Mouse (Mus musculus) gonadal fat pad, adult 2 months (tissue): ENCODE measurements around the gene Cd80. TPM values are rescaled to one million over a fixed set of nuclear protein-coding genes. Genes with fewer than 3 reads are reported as not detected.
"Not testable (repeated sequence)": the region's sequence is repeated elsewhere in the genome, so short reads cannot be mapped to it uniquely, and the experiment has no call there.

Source experiments
- DNase-seq: peaks from one replicate; pipeline ENCODE4 v3.0.0-alpha.2; 2012; ENCODE audit warnings: low read depth
- polyA plus RNA-seq: library from polyadenylated mRNA; depleted of rRNA; stranded (reverse); fragments of >200 nt; gene quantifications from 2 replicates; pipeline ENCODE4 v1.2.3, GENCODE M21; 2012

Cd80 gene
- polyA plus RNA-seq, 1 experiment, result 1.1 TPM

DNA sequence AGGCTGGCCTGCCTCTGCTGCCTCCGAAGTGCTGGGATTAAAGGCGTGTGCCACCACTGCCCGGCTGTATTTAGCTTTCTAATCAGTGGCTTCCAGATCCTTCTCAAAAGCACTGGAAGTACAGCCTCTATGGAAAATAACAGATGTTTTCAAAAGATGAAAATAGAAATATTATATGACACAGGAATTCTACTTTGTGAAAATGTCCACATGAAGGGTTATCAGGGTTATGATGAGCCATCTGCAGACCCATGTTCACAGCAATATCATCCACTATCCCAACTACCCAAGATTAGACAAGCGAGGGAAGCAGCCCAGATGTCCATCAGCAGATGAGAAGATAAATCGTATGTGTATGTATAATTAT, 17.1 kb downstream of the Cd80 start:
- DNase-seq, result no peak

DNA sequence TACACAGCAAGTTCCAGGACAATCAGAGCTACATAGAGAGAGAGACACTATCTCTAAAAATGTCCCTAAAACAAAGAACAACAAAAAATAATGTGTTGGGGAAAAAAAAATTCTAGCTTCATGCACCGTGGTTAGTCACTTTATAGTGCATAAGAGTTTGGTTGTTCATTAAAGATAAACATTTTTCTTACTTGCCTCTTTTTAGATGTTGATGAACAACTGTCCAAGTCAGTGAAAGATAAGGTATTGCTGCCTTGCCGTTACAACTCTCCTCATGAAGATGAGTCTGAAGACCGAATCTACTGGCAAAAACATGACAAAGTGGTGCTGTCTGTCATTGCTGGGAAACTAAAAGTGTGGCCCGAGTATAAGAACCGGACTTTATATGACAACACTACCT, 18.3 kb downstream of the Cd80 start:
- DNase-seq, result no peak

DNA sequence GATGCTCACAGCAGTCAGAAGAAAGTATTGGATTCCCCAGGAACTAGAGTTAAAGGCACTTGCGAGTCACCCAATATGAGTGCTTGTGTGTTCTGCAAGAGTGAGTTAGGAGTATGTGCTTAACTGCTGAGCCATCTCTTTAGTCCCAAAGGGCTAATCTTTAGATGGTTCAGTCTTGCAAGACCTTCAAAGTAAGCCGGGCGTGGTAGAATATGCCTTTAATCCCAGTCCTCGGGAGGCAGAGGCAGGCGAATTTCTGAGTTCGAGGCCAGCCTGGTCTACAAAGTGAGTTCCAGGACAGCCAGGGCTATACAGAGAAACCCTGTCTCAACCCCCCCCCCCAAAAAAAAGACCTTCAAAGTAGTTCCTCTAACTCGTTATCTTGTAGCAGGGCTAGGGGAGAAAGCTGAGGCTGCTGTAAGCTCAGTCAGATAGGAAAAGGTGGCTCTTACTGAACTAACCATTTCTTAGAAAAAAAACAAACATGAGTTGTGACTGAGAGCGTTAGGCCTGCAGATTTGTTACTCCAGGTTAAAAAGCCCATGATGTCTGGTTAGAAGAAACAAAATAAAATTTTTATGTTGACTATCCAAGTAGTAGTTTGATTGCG, 19.4 kb downstream of the Cd80 start:
- DNase-seq, result no peak

DNA sequence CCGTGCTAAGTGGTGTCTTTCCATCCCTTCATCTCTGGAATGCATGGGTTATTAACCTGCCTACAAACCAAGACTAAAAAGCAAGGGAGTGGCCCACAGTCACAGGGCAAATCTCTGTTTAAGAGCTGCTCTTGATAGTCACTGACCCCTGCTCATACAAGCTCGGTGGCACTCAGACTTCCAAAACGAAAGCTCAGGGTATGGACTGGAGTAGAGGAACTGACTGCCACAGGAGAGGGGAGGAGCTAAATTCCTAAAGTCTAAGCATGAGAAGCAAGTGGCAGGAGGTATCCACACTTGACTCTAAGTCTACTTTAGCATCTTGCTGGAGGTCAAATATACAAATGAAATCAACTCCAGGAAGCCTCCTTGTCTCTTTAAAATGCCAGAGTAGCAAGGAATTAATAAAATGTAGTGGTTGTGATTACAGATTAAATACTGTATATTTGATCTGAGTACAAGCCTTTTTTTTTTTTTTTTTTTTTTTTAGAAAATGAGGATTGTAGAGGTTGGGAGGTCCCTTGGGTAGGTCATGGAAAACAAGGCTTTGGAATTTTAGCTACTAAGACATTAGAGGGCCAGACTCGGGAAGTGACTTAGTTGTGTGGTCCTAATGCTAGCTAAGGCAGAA, 20.4 kb downstream of the Cd80 start:
- DNase-seq, result no peak

DNA sequence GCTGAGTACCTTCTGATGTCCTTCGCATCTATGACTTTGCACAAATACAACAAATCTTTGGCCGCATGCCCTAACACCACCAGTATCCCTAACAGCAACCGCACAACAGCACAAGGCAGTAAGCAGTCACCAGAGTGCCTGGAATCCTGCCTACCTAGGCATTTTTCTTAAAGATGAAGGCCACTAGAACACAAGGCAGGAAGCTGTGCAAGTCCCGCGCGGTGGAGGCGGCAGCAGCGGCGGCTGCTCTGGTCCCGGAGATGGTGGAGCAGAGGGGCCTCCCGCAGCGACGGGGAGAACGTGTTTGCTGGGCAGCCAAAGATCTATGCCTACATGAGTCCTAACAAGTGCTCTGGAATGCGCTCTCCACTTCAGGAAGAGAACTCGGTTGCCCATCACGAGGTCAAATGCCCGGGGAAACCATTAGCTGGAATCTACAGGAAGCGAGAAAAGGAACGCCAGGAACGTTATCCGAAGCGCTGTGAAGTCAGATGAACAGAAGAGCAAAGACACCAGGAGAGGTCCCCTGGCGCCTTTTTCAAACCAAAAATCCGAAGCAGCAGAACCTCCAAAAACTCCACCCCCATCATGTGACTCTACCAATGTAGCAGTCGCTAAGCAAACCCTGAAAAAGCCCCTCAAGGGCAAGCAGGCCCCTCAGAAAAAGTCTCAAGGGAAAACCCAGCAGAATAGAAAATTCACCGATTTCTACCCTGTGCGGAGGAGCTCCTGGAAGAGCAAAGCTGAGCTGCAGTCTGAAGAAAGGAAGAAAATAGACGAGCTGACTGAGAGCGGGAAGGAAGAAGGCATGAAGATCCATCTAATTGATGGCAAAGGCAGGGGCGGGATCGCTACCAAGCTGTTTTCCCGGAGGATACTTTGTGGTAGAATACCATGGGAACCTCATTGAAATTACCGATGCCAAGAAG, 21.2 kb downstream of the Cd80 start:
- no peak for DNase-seq

DNA sequence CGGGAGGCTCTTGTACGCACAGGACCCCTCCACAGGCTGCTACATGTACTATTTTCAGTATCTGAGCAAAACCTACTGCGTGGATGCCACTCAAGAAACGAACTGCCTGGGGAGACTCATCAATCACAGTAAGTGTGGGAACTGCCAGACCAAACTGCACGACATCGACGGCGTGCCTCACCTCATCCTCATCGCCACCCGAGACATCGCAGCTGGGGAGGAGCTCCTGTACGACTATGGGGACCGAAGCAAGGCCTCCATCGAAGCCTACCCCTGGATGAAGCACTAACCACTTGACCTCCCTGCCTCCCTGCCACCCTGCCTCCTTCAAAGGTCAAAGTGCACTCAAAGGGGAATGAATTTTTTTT, 21.9 kb downstream of the Cd80 start:
- not testable (repeated sequence) for DNase-seq

DNA sequence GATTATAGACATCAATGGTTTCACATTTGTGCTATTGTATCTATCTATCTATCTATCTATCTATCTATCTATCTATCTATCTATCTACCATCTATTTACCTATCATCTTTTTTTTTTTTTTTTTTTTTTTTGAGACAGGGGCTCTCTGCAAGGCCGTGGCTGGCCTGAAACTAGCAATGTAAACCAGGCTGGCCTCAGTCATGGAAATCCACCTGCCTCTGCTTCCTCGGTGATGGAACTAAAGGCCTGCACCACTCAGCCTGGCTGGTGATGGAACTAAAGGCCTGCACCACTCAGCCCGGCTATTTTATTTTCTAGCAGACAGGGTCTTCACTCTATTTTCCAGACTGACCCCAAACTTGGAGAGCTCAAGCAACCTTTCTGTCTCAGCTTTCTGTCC, 22.9 kb downstream of the Cd80 start:
- DNase-seq, result no peak

DNA sequence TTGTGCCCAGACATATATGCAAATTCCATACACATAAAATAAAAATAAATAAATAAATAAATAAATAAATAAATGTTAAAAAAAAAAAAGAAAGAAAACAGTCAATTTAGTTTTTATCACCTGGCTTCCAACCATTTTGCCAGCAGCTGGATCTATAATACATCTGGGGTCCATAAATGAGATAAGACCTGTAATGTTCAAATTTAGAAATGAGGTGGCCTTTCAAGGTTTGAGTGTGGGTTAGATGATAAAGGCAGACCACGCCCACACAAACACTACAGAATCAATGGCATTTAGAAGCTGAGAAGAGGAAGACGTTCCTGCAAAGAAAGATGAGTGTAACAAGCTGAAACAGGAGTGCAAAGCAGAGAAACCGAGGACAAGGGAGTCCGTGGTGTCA, 26.0 kb downstream of the Cd80 start:
- DNase-seq, result no peak

DNA sequence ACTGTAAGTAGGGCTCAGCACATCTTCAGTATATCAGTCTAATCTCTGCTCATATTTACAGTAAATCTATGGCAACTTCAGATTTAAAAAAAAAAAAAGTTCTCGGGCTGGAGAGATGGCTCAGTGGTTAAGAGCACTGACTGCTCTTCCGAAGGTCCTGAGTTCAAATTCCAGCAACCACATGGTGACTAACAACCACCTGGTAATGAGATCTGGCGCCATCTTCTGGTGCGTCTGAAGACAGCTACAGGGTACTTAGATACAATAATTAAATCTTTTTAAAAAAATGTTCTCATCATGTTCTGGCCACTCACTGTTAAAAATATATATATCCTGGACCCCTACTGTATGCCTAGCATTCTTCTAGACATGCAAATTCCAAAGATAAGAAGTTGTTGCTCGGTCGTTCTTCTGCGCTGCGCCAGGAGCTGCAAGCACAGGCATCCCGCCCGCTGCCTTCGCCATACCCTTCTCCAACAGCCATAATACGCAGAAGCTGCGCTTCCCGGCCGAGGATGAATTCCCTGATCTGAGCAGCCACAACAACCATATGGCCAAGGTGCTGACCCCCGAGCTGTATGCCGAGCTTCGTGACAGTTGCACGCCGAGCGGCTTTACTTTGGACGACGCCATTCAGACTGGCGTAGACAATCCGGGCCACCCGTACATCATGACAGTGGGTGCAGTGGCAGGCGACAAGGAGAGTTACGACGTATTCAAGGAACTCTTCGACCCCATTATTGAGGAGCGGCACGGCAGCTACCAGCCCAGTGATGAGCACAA, 27.6 kb downstream of the Cd80 start:
- no peak for DNase-seq

DNA sequence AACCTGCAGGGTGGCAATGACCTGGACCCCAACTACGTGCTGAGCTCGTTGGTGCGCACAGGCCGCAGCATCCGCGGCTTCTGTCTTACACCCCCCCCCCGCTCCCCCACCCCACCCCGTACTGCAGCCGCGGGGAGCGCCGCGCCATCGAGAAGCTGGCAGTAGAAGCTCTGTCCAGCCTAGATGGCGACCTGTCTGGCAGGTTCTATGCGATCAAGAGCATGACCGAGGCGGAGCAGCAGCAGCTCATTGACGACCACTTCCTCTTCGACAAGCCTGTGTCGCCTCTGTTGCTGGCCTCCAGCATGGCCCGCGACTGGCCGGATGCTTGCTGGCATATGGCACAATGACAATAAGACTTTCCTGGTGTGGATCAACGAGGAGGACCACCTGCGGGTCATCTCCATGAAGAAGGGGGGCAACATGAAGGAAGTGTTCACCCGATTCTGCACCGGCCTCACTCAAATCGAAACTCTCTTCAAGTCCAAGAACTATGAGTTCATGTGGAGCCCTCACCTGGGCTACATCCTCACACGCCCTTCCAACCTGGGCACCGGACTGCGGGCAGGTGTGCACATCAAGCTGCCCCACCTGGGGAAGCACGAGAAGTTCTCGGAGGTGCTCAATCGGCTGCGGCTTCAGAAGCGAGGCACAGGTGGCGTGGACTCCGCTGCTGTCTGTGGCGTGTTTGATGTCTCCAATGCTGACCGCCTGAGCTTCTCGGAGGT, 28.4 kb downstream of the Cd80 start:
- DNase-seq, result no peak

DNA sequence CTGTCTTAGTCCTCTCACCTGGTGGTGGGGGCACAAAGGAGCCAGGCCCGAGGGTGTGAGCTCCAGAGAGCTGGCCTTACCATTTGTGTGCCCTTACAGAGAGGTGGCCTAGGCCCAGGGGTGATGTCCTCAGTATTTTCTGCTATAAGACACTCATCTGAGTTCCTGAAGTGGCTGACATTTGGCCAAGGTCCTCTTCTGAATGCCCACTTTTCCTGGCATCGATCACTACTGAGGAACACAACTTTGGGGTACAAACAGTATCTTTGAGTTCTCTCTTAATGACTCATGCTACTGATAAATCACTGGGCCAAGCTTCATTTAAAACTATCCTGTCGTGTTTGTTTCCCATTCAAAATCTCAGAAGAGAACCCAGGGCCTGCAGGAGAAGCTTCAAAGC, 37.2 kb downstream of the Cd80 start:
- no peak for DNase-seq

DNA sequence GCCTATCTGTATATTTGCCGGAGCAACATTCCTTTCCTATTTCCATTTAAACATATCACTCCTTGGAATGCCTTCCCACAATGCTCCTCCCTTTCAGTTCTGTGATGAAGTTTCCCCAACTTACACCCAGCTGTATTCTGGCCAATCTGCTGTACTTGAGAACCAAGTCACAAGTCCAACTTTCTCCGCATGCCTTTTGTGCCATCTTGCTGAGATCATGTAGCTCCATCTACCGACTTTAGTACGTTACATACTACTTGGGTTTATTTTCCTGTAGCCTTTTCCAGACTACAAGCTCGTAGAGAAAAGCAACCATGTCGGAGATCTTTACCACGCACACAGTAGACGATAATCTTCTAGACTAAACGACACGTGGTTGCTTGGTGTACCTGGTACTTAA, 38.5 kb downstream of the Cd80 start:
- no peak for DNase-seq

DNA sequence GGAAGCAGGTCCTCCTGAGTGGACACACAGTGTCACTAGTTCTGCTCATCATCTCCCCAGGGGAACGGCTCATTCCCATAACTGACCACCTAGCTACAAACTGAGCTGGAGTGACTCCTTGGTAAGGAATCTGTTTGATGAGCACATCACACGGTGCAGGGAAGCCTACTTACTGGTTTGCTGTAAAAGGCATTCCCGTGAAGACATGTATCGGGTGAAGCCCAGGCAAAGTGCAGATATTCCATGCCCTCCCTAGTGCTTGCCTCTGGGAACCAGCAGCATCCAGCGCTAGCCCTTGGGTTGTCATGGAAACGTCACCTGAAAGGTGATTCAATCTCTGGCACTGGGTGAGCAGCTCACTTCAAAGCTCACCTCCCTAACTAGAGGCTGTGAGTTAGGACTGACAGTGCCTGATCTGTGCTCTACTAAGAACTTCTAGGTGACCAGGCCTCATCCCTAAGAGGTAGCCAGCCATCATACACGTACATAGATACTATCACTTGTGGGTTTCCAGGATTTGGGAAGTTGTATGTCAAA, 41.3 kb downstream of the Cd80 start:
- no peak for DNase-seq

DNA sequence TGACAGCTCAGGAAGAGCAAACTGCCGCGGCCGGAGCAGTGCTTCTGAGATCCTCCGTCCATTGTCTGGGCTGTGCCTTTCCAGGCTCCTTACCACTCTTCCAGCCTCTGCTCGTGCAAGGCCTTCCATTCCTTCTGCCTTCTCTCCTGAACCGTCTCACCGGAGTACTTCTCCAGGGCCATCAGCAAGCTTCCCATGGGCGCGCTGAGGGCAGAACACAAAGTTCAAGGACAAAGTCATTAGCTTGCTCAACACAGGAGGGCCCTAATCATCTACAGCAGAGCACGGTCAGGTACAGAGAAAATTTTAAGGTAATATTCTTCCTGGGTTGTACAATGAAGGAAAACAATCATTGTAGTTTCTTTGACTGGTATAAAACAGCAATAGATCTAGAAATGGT, 47.1 kb downstream of the Cd80 start:
- no peak for DNase-seq

DNA sequence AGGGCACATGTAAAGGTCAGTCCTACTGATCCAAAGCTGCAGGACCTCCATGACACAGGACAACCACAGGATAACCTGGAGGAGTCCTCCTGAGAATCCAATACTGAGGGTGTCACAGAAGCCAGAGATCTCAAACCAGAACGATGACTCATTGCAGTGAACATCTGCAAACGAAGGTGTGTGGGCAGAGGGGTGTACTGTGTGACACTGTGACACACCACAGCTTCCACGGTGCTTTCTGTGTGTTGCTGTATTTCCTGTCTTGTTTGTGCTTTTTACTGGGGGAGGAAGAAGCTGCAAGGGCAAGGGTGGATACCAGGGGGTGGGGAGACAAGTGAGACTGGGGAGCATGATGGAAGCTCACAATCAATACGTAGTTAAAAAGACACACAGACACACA, 48.2 kb downstream of the Cd80 start:
- DNase-seq, result no peak

DNA sequence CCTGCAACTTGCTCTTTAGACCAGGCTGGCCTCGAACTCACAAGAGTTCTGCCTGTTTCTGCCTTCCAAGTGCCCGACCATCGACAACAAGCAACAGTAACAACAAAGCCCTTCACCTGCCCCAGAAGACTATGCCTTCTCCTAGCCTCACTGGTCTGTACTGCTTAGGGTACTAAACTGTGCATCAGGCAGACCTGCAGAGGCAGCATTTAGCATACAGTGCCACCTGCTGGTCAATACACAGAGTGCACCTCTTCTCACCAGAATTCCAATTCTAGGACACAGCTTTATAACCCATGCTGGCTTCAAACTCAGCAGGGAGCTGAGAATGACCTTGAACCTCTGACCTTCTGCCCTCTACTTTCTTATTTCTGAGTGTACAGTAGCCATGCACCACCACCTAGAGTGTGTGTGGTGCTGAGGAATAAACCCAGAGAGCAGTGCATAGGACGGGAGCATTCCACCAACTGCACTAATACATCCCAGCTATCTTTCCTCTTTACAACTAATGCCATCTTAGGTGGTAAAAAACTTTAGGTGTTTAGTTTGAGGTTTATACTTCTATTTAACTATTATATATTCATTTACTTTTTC, 50.8 kb downstream of the Cd80 start:
- no peak for DNase-seq

DNA sequence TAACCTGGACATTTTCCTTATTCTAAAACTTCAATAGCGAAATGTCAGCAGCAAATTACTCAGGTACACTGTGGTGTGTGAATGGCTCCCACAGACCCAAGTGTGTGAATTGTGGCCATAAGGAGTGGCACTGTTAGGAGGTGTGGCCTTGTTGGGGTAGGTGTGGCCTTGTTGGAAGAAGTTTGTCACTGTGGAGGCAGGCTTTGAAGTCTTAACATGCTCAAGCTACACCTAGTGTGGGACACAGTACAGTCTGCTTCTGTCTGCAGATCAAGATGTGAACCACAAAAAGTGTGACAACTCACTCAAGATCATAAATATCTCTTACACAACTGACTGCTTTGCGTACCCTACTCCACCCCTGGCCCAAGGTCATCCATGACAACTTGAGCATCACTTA, 55.5 kb downstream of the Cd80 start:
- no peak for DNase-seq

DNA sequence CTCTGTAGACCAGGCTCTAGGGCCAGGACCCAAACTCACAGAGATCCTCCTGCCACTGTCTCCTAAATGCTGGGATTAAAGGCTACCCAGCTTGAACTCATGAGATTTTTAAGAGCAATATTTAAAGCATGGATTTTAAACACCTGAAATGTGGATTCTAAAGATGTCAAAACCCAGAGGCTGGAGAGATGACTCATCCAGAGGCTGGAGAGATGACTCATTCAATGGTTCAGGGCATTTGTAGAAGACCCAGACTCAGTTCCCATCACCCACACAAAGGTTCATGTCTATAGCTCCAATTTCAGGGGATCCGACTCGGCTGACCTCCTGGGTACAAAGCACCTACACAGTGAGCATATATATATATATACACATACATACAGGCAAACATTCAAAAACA, 63.8 kb downstream of the Cd80 start:
- no peak for DNase-seq

DNA sequence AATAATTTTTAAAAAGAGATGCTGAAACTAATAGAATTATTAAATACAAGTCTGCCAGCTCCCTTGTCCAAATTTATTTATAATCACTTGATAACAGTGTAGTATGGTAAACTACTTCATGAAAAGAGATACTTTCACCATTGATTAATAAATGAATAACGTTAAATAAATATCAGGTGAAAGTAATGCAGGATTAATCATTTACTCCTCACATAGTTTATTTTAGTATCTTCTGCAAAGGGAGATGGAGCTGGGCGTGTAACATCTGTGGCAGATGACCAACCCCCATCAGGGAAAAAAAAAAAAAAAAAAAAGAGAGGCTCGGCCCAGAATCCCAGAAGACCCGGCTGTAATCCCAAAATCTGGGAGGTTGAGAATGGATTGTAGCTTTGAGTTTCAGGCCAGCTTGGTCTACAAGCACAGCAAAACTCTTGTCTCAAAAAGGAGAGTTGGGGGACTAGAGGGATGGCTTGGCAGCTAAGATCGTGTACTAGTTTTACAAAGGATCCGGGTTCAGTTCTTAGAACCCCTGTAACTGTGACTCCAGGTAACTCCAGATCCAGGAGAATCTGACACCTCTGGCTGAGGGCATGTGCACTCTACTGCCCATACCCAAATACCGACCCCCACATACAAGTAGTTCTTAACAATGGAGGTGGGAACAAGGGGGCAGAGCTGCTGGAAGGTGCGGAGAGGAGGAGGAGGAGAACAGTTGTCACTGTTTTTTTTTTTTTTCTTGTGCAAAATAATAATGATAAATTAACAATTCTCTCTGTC, 66.0 kb downstream of the Cd80 start:
- DNase-seq, result no peak
